Mouse (Mus musculus): ENCODE measurements around the gene Peli1. TPM values are rescaled to one million over a fixed set of nuclear protein-coding genes. Genes with fewer than 3 reads are reported as not detected.

Peli1 gene
- polyA plus RNA-seq, 1 experiment from 2014 or later, result 39.5 TPM

DNA sequence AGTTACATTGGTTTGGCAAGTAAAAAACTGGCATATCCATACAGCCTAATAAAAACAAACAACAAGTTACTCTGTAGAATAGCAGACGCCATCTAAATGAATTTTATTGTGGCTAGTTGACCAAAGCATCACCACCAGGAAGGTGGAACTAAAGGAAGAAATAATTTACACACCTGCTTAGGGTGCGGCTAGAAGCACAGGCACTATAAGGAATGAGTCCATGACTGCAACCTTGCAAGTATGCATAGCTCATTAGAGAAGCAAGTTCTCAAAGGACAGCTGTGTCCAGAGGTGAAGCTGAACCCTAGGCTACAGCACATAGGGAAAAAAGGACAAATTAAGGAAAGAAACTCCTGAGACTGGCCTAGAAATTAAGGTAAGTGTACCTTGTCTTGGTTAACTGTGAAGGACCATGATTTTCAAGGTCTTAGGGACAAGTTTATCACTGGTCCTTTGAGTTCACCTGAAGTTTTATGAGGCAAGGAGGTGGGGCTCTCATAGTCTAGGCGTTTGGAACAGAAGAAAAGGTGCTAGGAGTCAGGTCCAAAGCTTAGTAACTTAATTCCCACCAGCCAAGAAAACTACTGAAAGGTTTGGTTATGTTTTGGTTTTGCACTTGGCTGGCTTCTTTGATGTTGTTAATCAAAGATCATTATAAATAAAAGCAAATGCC, 25.7 kb downstream of the Peli1 start:
- Histone ChIP-seq H3K9ac (ENCODE audit: low read length) (no peak overlapping the region), H3K9me3 (ENCODE audit: control insufficient read depth, low read length) (no peaks in the 10 kb centered on the region), H3K27me3 (replicated peaks; ENCODE audit: control insufficient read depth, insufficient read depth, low read length) (no peaks in the 10 kb centered on the region), H3K27ac (ENCODE audit: low read depth) (no peak overlapping the region), H3K4me1 (replicated peaks; ENCODE audit: control insufficient read depth, insufficient read depth, low read length) (no peaks in the 10 kb centered on the region), H3K4me3 (ENCODE audit: low read depth, low read length) (no peak overlapping the region), H3K36me3 (ENCODE audit: control insufficient read depth, insufficient read depth, low read length) (no peaks in the 10 kb centered on the region), H3K4me2 (ENCODE audit: low read length) (no peak overlapping the region)
- ATAC-seq (replicated peaks; ENCODE audit: low FRiP score, low TSS enrichment, low read depth) (no peak), DNase-seq (ENCODE audit: low spot score) (no peak)
- WGBS, result 78% methylated on average over 3 of the region's 3 CpGs

DNA sequence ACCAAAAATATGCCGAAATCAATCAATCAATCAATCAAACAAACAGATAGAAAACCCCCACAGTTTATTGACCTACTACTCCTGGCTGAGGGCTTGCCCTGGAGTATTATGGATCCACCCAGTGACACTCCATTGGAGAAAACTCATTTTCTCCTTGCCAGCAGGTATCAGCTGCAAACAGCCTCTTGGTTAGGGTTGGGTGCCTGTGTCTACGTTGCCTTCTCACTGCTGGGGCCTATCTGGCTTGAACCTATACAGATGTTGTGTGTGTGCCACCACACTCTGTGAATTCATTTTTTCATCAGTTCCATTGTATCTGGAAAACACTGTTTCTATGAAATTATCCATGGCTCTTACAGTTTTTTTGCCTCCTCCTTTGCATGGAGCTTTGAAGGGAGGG, 30.6 kb downstream of the Peli1 start:
- DNase-seq (ENCODE audit: low spot score), result no peak

DNA sequence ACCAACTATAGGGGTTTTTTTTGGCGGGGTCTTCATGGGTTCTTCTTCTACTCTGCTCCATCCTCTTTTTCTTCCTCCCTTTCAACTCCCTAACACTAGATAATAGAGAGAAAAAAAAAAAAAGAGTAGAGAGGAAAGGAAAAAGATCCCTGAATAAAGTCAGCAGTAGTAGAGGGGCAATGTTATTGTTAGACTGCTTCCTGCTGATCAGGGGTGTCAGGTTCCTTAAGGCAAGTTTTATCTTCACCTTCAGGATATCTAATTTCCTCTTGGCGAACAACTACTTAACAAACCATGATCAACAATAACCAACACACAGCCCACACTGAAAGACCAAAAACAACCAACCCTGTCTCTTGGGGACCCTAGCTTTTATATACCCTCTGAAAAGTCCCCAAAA, 31.3 kb downstream of the Peli1 start:
- no peaks in the 10 kb centered on the region for H3K9me3 ChIP-seq (ENCODE audit: control insufficient read depth, low read length)
- no peak for ATAC-seq (replicated peaks; ENCODE audit: low FRiP score, low TSS enrichment, low read depth)
- H3K36me3 ChIP-seq (ENCODE audit: control insufficient read depth, insufficient read depth, low read length), result no peaks in the 10 kb centered on the region
- H3K4me1 ChIP-seq (replicated peaks; ENCODE audit: control insufficient read depth, insufficient read depth, low read length), result no peaks in the 10 kb centered on the region
- no peak overlapping the region for H3K4me2 ChIP-seq (ENCODE audit: low read length)
- H3K27ac ChIP-seq (ENCODE audit: low read depth), result no peak overlapping the region
- H3K4me3 ChIP-seq (ENCODE audit: low read depth, low read length), result no peak overlapping the region
- H3K9ac ChIP-seq (ENCODE audit: low read length), result no peak overlapping the region
- no peaks in the 10 kb centered on the region for H3K27me3 ChIP-seq (replicated peaks; ENCODE audit: control insufficient read depth, insufficient read depth, low read length)
- 82% methylated on average over 2 of the region's 2 CpGs for WGBS
- no peak for DNase-seq (ENCODE audit: low spot score)

More for the DNA sequence above, 30.6 kb downstream of the Peli1 start:
- Histone ChIP-seq H3K27me3 (replicated peaks; ENCODE audit: control insufficient read depth, insufficient read depth, low read length) (no peaks in the 10 kb centered on the region), H3K4me2 (ENCODE audit: low read length) (no peak overlapping the region), H3K4me1 (replicated peaks; ENCODE audit: control insufficient read depth, insufficient read depth, low read length) (no peaks in the 10 kb centered on the region), H3K27ac (ENCODE audit: low read depth) (no peak overlapping the region), H3K9me3 (ENCODE audit: control insufficient read depth, low read length) (no peaks in the 10 kb centered on the region), H3K36me3 (ENCODE audit: control insufficient read depth, insufficient read depth, low read length) (no peaks in the 10 kb centered on the region), H3K9ac (ENCODE audit: low read length) (no peak overlapping the region), H3K4me3 (ENCODE audit: low read depth, low read length) (no peak overlapping the region)
- no peak for ATAC-seq (replicated peaks; ENCODE audit: low FRiP score, low TSS enrichment, low read depth)
- WGBS, result 89% methylated on average over 2 of the region's 2 CpGs

DNA sequence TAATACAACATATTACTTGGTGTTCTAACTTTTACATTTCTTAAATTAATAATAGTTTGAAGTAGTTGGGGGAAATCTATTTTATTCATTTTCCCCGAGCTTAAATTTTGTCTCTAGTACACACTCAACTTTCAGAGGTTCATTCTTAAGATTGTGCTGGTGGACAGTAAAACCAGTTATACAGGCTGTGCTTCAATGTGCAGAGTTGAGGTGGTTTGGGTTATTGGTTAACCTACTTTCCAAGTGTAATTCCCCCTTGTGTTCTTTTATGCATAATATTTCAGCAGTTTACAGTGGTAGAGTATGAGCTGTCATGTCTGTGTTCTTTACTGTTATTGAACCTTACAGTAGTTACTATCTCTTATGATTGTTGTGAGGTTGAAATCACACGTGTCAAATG, 40.6 kb downstream of the Peli1 start:
- no peak overlapping the region for H3K9ac ChIP-seq (ENCODE audit: low read length)
- peaks cover 6% of the 10 kb centered on the region; the same call in 1 of the 2 replicates for H3K36me3 ChIP-seq (ENCODE audit: control insufficient read depth, insufficient read depth, low read length)
- H3K4me3 ChIP-seq (ENCODE audit: low read depth, low read length), result no peak overlapping the region
- H3K9me3 ChIP-seq (ENCODE audit: control insufficient read depth, low read length), result no peaks in the 10 kb centered on the region
- DNase-seq (ENCODE audit: low spot score) (no peak), ATAC-seq (replicated peaks; ENCODE audit: low FRiP score, low TSS enrichment, low read depth) (no peak)
- no peak overlapping the region for H3K4me2 ChIP-seq (ENCODE audit: low read length)
- WGBS, result 83% methylated on average over 2 of the region's 2 CpGs
- no peak overlapping the region for H3K27ac ChIP-seq (ENCODE audit: low read depth)
- H3K4me1 ChIP-seq (replicated peaks; ENCODE audit: control insufficient read depth, insufficient read depth, low read length), result no peaks in the 10 kb centered on the region
- no peaks in the 10 kb centered on the region for H3K27me3 ChIP-seq (replicated peaks; ENCODE audit: control insufficient read depth, insufficient read depth, low read length)

DNA sequence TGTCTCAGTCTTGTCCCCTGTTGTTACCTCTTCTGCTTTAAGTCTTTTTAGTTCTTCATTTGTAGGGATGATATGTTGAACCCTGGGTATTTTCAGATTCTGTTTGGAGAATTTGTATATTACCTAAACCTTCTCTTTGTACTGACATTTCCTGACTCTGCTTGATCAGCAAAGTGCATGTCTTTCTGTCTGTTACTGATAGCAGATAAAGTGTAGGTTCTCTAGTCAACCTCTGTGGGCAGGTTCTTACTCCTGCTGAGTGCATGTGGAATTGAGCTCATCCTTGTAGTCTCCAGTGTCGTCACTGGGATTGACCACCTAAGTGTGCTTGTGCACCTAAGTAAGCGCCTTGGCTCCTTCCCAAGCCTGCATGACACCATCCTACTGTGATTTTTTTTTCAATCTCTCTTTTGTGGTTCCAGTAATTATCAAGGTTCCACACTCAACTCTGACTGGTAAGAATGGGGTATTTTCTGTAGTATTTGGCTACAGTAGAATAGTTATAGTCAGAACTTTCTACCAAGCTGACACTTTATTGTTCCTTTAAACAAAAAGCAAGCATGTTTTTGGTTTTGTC, 43.9 kb downstream of the Peli1 start:
- H3K9ac ChIP-seq (ENCODE audit: low read length), result no peak overlapping the region
- no peaks in the 10 kb centered on the region for H3K4me1 ChIP-seq (replicated peaks; ENCODE audit: control insufficient read depth, insufficient read depth, low read length)
- no peak overlapping the region for H3K27ac ChIP-seq (ENCODE audit: low read depth)
- H3K9me3 ChIP-seq (ENCODE audit: control insufficient read depth, low read length), result no peaks in the 10 kb centered on the region
- no peak overlapping the region for H3K4me3 ChIP-seq (ENCODE audit: low read depth, low read length)
- ATAC-seq (replicated peaks; ENCODE audit: low FRiP score, low TSS enrichment, low read depth) (no peak), DNase-seq (ENCODE audit: low spot score) (no peak)
- H3K36me3 ChIP-seq (ENCODE audit: control insufficient read depth, insufficient read depth, low read length), result peaks cover 29% of the 10 kb centered on the region
- no peaks in the 10 kb centered on the region for H3K27me3 ChIP-seq (replicated peaks; ENCODE audit: control insufficient read depth, insufficient read depth, low read length)
- no peak overlapping the region for H3K4me2 ChIP-seq (ENCODE audit: low read length)
- 94% methylated on average over 2 of the region's 2 CpGs for WGBS

DNA sequence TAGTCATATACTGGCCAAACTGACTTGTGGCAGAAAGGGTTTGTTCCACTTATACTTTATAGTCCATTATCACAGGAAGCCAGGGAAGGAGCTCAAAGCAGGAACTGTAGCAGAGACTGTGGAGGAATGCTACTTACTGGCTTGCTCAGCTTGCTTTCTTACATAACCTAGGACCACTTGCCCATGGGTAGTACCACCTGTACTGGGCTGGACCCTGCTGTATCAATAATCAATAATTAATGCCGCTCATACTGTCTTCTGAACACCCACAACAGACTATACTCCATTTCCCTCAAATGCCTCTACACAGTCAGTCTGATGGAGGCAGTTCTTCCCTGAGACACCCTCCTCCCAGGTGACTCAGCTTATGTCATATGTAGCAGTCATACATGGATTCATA, 48.4 kb downstream of the Peli1 start:
- Histone ChIP-seq H3K4me2 (ENCODE audit: low read length) (no peak overlapping the region), H3K4me3 (ENCODE audit: low read depth, low read length) (no peak overlapping the region), H3K4me1 (replicated peaks; ENCODE audit: control insufficient read depth, insufficient read depth, low read length) (no peaks in the 10 kb centered on the region), H3K36me3 (ENCODE audit: control insufficient read depth, insufficient read depth, low read length) (peaks cover 55% of the 10 kb centered on the region), H3K27ac (ENCODE audit: low read depth) (no peak overlapping the region), H3K27me3 (replicated peaks; ENCODE audit: control insufficient read depth, insufficient read depth, low read length) (no peaks in the 10 kb centered on the region), H3K9me3 (ENCODE audit: control insufficient read depth, low read length) (no peaks in the 10 kb centered on the region), H3K9ac (ENCODE audit: low read length) (no peak overlapping the region)
- ATAC-seq (replicated peaks; ENCODE audit: low FRiP score, low TSS enrichment, low read depth), result no peak
- no peak for DNase-seq (ENCODE audit: low spot score)
- WGBS, result 93% methylated on average over 1 of the region's 1 CpGs

DNA sequence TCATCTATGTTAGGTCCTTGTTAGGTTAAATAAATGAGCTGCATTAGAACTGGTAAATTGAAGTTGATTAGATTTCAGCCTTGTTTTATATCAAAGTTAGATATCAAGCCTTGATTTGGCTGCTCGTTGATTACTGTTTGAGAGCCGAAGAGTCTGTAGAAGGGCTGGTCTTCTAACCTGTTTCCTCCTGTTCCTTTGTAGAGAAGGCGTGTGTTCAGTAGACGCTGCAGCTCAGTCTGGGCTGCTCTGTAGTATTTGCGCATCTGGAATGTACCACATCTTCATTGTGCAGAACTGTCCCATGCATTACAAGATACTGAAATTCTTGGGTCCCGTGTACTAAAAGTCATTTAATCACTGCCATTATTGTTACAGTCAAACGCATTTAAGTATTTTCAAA, 50.2 kb downstream of the Peli1 start:
- no peaks in the 10 kb centered on the region for H3K4me1 ChIP-seq (replicated peaks; ENCODE audit: control insufficient read depth, insufficient read depth, low read length)
- no peaks in the 10 kb centered on the region for H3K9me3 ChIP-seq (ENCODE audit: control insufficient read depth, low read length)
- H3K4me3 ChIP-seq (ENCODE audit: low read depth, low read length), result no peak overlapping the region
- no peak overlapping the region for H3K9ac ChIP-seq (ENCODE audit: low read length)
- H3K4me2 ChIP-seq (ENCODE audit: low read length), result no peak overlapping the region
- no peak for DNase-seq (ENCODE audit: low spot score)
- no peak for ATAC-seq (replicated peaks; ENCODE audit: low FRiP score, low TSS enrichment, low read depth)
- no peaks in the 10 kb centered on the region for H3K27me3 ChIP-seq (replicated peaks; ENCODE audit: control insufficient read depth, insufficient read depth, low read length)
- no peak overlapping the region for H3K27ac ChIP-seq (ENCODE audit: low read depth)
- H3K36me3 ChIP-seq (ENCODE audit: control insufficient read depth, insufficient read depth, low read length), result peaks cover 58% of the 10 kb centered on the region
- WGBS, result 86% methylated on average over 7 of the region's 7 CpGs

DNA sequence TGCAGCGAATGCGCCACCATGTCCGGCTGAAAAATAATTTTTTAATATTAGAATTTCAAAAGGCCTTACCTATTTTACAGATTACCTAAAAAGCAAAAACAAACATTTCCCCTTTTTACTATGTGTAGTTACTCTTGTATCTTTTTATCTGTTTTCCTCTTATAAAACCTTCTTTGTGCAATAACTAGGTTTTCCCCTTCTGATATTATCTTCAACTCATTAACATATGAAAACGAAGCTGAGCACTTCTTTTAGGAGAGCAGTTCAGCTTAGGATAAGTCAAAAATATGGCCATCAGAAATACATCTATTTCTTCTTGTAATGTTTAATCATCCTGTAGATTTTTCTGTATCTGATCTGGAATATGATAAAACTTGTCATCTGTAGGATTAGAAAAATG, 50.7 kb downstream of the Peli1 start:
- WGBS, result 94% methylated on average over 4 of the region's 4 CpGs
- H3K4me1 ChIP-seq (replicated peaks; ENCODE audit: control insufficient read depth, insufficient read depth, low read length), result no peaks in the 10 kb centered on the region
- H3K4me3 ChIP-seq (ENCODE audit: low read depth, low read length), result no peak overlapping the region
- no peak overlapping the region for H3K9ac ChIP-seq (ENCODE audit: low read length)
- DNase-seq (ENCODE audit: low spot score), result no peak
- H3K4me2 ChIP-seq (ENCODE audit: low read length), result no peak overlapping the region
- ATAC-seq (replicated peaks; ENCODE audit: low FRiP score, low TSS enrichment, low read depth), result no peak
- peaks cover 60% of the 10 kb centered on the region for H3K36me3 ChIP-seq (ENCODE audit: control insufficient read depth, insufficient read depth, low read length)
- no peaks in the 10 kb centered on the region for H3K9me3 ChIP-seq (ENCODE audit: control insufficient read depth, low read length)
- no peaks in the 10 kb centered on the region for H3K27me3 ChIP-seq (replicated peaks; ENCODE audit: control insufficient read depth, insufficient read depth, low read length)
- H3K27ac ChIP-seq (ENCODE audit: low read depth), result no peak overlapping the region

DNA sequence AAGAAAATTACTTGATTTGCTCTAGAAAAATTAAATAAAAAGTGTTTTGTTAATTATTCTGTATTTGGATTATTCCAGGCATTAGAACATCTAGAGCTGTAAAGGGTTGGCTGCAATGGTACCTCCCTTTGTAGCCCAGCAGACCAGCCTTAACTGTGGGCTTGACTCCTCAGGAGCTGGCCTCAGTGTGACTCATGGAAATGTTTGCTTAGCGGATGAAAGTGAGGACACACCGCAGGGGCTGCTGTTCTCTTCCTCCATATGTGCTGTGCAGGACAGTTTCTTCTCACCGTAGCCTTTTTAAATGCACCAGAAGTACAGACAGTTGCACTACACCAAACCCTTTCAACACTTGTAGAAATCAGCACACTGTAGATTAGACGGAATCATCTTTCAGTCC, 58.4 kb downstream of the Peli1 start:
- peaks cover 59% of the 10 kb centered on the region for H3K36me3 ChIP-seq (ENCODE audit: control insufficient read depth, insufficient read depth, low read length)
- DNase-seq (ENCODE audit: low spot score), result no peak
- 87% methylated on average over 4 of the region's 4 CpGs for WGBS

More for the DNA sequence above, 58.4 kb downstream of the Peli1 start:
- Histone ChIP-seq H3K4me2 (ENCODE audit: low read length) (no peak overlapping the region), H3K4me3 (ENCODE audit: low read depth, low read length) (no peak overlapping the region), H3K4me1 (replicated peaks; ENCODE audit: control insufficient read depth, insufficient read depth, low read length) (no peaks in the 10 kb centered on the region), H3K9ac (ENCODE audit: low read length) (no peak overlapping the region), H3K27ac (ENCODE audit: low read depth) (no peak overlapping the region), H3K27me3 (replicated peaks; ENCODE audit: control insufficient read depth, insufficient read depth, low read length) (no peaks in the 10 kb centered on the region), H3K9me3 (ENCODE audit: control insufficient read depth, low read length) (no peaks in the 10 kb centered on the region)
- ATAC-seq (replicated peaks; ENCODE audit: low FRiP score, low TSS enrichment, low read depth), result no peak

All from intestine, embryonic 14.5 days (tissue).